ENCODE assay signal across 28 mouse cellular contexts in genomic region chr8:70462516-70462813, GRCm38 (mm10). TPM values are rescaled to one million over a fixed set of nuclear protein-coding genes. Genes with fewer than 3 reads are reported as not detected.
DNase-seq lines count a peak whose midpoint lies in the region; ATAC-seq and TF ChIP-seq lines count a peak whose summit lies in the region.
"Had no signal": no experiment of that assay in that cellular context is flagged by ENCODE, and none has a peak within 500 bp of the region (broad histone marks: within the 10 kb centered on the region; RNA-seq: fewer than 3 reads in every experiment).

No protein-coding gene starts in this region.

- no peak for TF ChIP-seq CTCF in gastrocnemius, adult 2 months (IDR thresholded peaks at IDR 0.05)
- no peak for TF ChIP-seq CTCF in C2C12 (IDR thresholded peaks at IDR 0.05; ENCODE audit: control insufficient read depth, insufficient read depth, insufficient read length)

- H3K9me3 ChIP-seq in limb, embryonic 12.5 days, result peaks cover 9% of the 10 kb centered on the region; the same call in 1 of the 2 replicates
- H3K9me3 ChIP-seq: hindbrain, embryonic 10.5 days; intestine, embryonic 15.5 days; midbrain, embryonic 13.5 days; neural tube, embryonic 12.5 days had no signal

- no peaks in the 10 kb centered on the region for H3K27me3 ChIP-seq in C2C12 (ENCODE audit: control insufficient read depth, insufficient read depth, insufficient read length)
- no peaks in the 10 kb centered on the region for H3K27me3 ChIP-seq in limb, embryonic 12.5 days
- H3K27me3 ChIP-seq: CH12.LX; intestine, embryonic 15.5 days; midbrain, embryonic 13.5 days; neural tube, embryonic 12.5 days had no signal

- peaks cover 30% of the 10 kb centered on the region for H3K4me1 ChIP-seq in limb, embryonic 12.5 days (replicated peaks)
- H3K4me1 ChIP-seq: neural tube, embryonic 12.5 days had no signal

- peaks cover 20% of the 10 kb centered on the region for H3K36me3 ChIP-seq in C2C12 (ENCODE audit: control insufficient read depth, insufficient read depth)
- peaks cover 17% of the 10 kb centered on the region for H3K36me3 ChIP-seq in limb, embryonic 12.5 days
- H3K36me3 ChIP-seq: intestine, embryonic 15.5 days; neural tube, embryonic 12.5 days had no signal

- peaks cover 76% of the 10 kb centered on the region for H3K79me2 ChIP-seq in C2C12 (ENCODE audit: control insufficient read depth, insufficient read depth)

- intact Hi-C loops in gastrocnemius, adult 2 months (cut with DNase I), result no loop called here
- intact Hi-C loops in gastrocnemius, postnatal 14 days (cut with DNase I; ENCODE audit: low total_unique reads), result no loop called here
- intact Hi-C loops in left cerebral cortex, postnatal 4 days (cut with DNase I), result no loop called here

- no peak overlapping the region for H3K4me2 ChIP-seq in limb, embryonic 12.5 days
- H3K4me2 ChIP-seq: intestine, embryonic 15.5 days; midbrain, embryonic 13.5 days; neural tube, embryonic 12.5 days had no signal

- H3K27ac ChIP-seq in gastrocnemius, adult 2 months, result peak overlapping the region; percentile 77
- H3K27ac ChIP-seq in limb, embryonic 12.5 days, result peak overlapping the region; percentile 69
- H3K27ac ChIP-seq: hindbrain, embryonic 10.5 days; intestine, embryonic 15.5 days; midbrain, embryonic 13.5 days; neural tube, embryonic 12.5 days had no signal

- no peak overlapping the region for H3K4me3 ChIP-seq in gastrocnemius, adult 2 months
- H3K4me3 ChIP-seq in C2C12 (ENCODE audit: insufficient read depth, poor library complexity, severe bottlenecking), result no peak overlapping the region
- no peak overlapping the region for H3K4me3 ChIP-seq in limb, embryonic 12.5 days (replicated peaks)
- H3K4me3 ChIP-seq: hindbrain, embryonic 10.5 days; intestine, embryonic 15.5 days; midbrain, embryonic 13.5 days; neural tube, embryonic 12.5 days had no signal

- WGBS in limb, embryonic 12.5 days, result 60% methylated on average over 8 of the region's 8 CpGs

- no peak for DNase-seq in gastrocnemius, adult 2 months
- no peak for DNase-seq in gastrocnemius, postnatal 14 days
- DNase-seq in left cerebral cortex, adult 18-20 months (ENCODE audit: low spot score in 2 of 2), result peak; percentile 48
- DNase-seq in left cerebral cortex, postnatal 4 days, result no peak
- DNase-seq in kidney, adult 11 months, result no peak
- DNase-seq: cerebellum, adult 11-12 months; cerebellum, postnatal 10 days; kidney, adult 9 months; kidney, postnatal 14 days; liver, postnatal 0 days; lung, postnatal 10 days; retina, postnatal 1 day; right cerebral cortex, postnatal 4 days; thymus, adult 2 months; thymus, postnatal 4 days had no signal

- ATAC-seq in limb, embryonic 12.5 days (ENCODE audit: insufficient number of reproducible peaks, insufficient read depth, low FRiP score, low TSS enrichment, low read depth), result no peak
- ATAC-seq in monocyte, adult 5-6 weeks (replicated peaks; ENCODE audit: insufficient number of reproducible peaks, low FRiP score, low TSS enrichment, poor library complexity, severe bottlenecking), result no peak
- ATAC-seq: hindbrain, embryonic 16.5 days; intestine, embryonic 15.5 days; liver, postnatal 0 days had no signal

- H3K9ac ChIP-seq in limb, embryonic 12.5 days (replicated peaks), result no peak overlapping the region
- H3K9ac ChIP-seq: intestine, embryonic 15.5 days; liver, postnatal 0 days; midbrain, embryonic 13.5 days; neural tube, embryonic 12.5 days had no signal

- H3ac ChIP-seq in C2C12 (ENCODE audit: control insufficient read depth, insufficient read length, low read depth), result peak overlapping the region; percentile 34

- H3K79me3 ChIP-seq in C2C12 (ENCODE audit: low read depth), result peaks cover 21% of the 10 kb centered on the region

TF ChIP-seq in C2C12, 6 proteins besides CTCF, POLR2A, EP300 and RAD21:
- TF ChIP-seq USF1 (IDR thresholded peaks at IDR 0.05; ENCODE audit: low read depth) (no peak), MAX (IDR thresholded peaks at IDR 0.05) (peak; percentile 43), MYOG (IDR thresholded peaks at IDR 0.05; ENCODE audit: control insufficient read depth, extremely low read depth, insufficient read length) (no peak), CEBPB (IDR thresholded peaks at IDR 0.05; ENCODE audit: low read depth) (no peak), FOSL1 (IDR thresholded peaks at IDR 0.05; ENCODE audit: insufficient read depth, low read length, poor library complexity, severe bottlenecking) (no peak), MYOD1 (IDR thresholded peaks at IDR 0.05; ENCODE audit: control insufficient read depth, insufficient read length, low read depth) (peak; percentile 9)
TF ChIP-seq in C2C12: peak in this region for 2.

RNA-seq across cellular contexts. Expression of gene Klhl26, which starts 14.3 kb away (rescaled TPM):
- total RNA-seq in gastrocnemius, adult 2 months (2021), result 1 to 10 TPM; 6.7 to 8.5 TPM
- 1 to 10 TPM; 5.4 TPM for total RNA-seq in gastrocnemius, postnatal 14 days (2021)
- 10 to 100 TPM; 43.7 to 44.4 TPM for total RNA-seq in left cerebral cortex, adult 18-20 months (2021)
- 10 to 100 TPM; 26.3 to 28.7 TPM for total RNA-seq in left cerebral cortex, postnatal 4 days (2021)
- 34.4 TPM for polyA plus RNA-seq in C2C12 (2012; fragmentation: generic; extraction: Trizol)
- polyA plus RNA-seq in limb, embryonic 12.5 days (2016; fragmentation: Nextera tagmentation; extraction: Ambion mirVana), result 26.8 and 27.3 TPM in 2 replicates
- total RNA-seq in monocyte, adult 5-6 weeks (2017), result 3.3 to 8.3 TPM (median 3.4 TPM) in 3 replicates

RNA-seq across cellular contexts. Expression of gene Crtc1, which starts 23.1 kb away (rescaled TPM):
- total RNA-seq in gastrocnemius, adult 2 months (2021), result 1 to 10 TPM; 8.9 to 9.5 TPM
- total RNA-seq in gastrocnemius, postnatal 14 days (2021), result 1 to 10 TPM; 6.4 to 7.4 TPM
- 100 to 1,000 TPM; 152 to 154 TPM for total RNA-seq in left cerebral cortex, adult 18-20 months (2021)
- total RNA-seq in left cerebral cortex, postnatal 4 days (2021), result 100 to 1,000 TPM; 109 TPM
- 11.7 TPM for polyA plus RNA-seq in C2C12 (2012; fragmentation: generic; extraction: Trizol)
- polyA plus RNA-seq in limb, embryonic 12.5 days (2016; fragmentation: Nextera tagmentation; extraction: Ambion mirVana), result 18.4 and 24.8 TPM in 2 replicates
- total RNA-seq in monocyte, adult 5-6 weeks (2017), result 1.8 to 7.0 TPM (median 6.5 TPM) in 3 replicates

RNA-seq across cellular contexts. Expression of gene Tmem59l, which starts 24.7 kb away (rescaled TPM):
- not detected for total RNA-seq in gastrocnemius, adult 2 months (2021)
- not detected for total RNA-seq in gastrocnemius, postnatal 14 days (2021)
- 100 to 1,000 TPM; 295 to 296 TPM for total RNA-seq in left cerebral cortex, adult 18-20 months (2021)
- 10 to 100 TPM; 65.7 to 80.3 TPM for total RNA-seq in left cerebral cortex, postnatal 4 days (2021)
- 0.36 TPM for polyA plus RNA-seq in C2C12 (2012; fragmentation: generic; extraction: Trizol)
- 17.5 and 22.1 TPM in 2 replicates for polyA plus RNA-seq in limb, embryonic 12.5 days (2016; fragmentation: Nextera tagmentation; extraction: Ambion mirVana)
- total RNA-seq in monocyte, adult 5-6 weeks (2017), result not detected in 3 replicates
- total RNA-seq: CH12.LX; G1E; gastrocnemius, postnatal 25 days; liver, adult 2 months; megakaryocyte progenitor cell, adult 5-6 weeks had no signal
- polyA plus RNA-seq: liver, adult 2 months; liver, postnatal 0 days had no signal

RNA-seq across cellular contexts. Expression of gene Crlf1, which starts 30.5 kb away (rescaled TPM):
- total RNA-seq in gastrocnemius, adult 2 months (2021), result 1 to 10 TPM; 2.5 to 3.2 TPM
- total RNA-seq in gastrocnemius, postnatal 14 days (2021), result 1 to 10 TPM; 1.5 to 1.9 TPM
- 1 to 10 TPM; 1.5 to 2.8 TPM for total RNA-seq in left cerebral cortex, adult 18-20 months (2021)
- 10 to 100 TPM; 22.3 to 32.3 TPM for total RNA-seq in left cerebral cortex, postnatal 4 days (2021)
- 294 TPM for polyA plus RNA-seq in C2C12 (2012; fragmentation: generic; extraction: Trizol)
- 82.4 and 105 TPM in 2 replicates for polyA plus RNA-seq in limb, embryonic 12.5 days (2016; fragmentation: Nextera tagmentation; extraction: Ambion mirVana)
- not detected in 3 replicates for total RNA-seq in monocyte, adult 5-6 weeks (2017)
- total RNA-seq: G1E; liver, adult 2 months; megakaryocyte progenitor cell, adult 5-6 weeks had no signal
- polyA plus RNA-seq: G1E; liver, adult 2 months had no signal

RNA-seq across cellular contexts. Expression of gene Rex1bd, which starts 44.1 kb away (rescaled TPM):
- 100 to 1,000 TPM; 146 to 148 TPM for total RNA-seq in gastrocnemius, adult 2 months (2021)
- total RNA-seq in gastrocnemius, postnatal 14 days (2021), result 100 to 1,000 TPM; 118 to 122 TPM
- total RNA-seq in left cerebral cortex, adult 18-20 months (2021), result 100 to 1,000 TPM; 118 to 122 TPM
- total RNA-seq in left cerebral cortex, postnatal 4 days (2021), result 100 to 1,000 TPM; 109 to 116 TPM
- 199 TPM for polyA plus RNA-seq in C2C12 (2012; fragmentation: generic; extraction: Trizol)
- 142 and 151 TPM in 2 replicates for polyA plus RNA-seq in limb, embryonic 12.5 days (2016; fragmentation: Nextera tagmentation; extraction: Ambion mirVana)
- 16.6 to 32.7 TPM (median 26.1 TPM) in 3 replicates for total RNA-seq in monocyte, adult 5-6 weeks (2017)

Comparison
In these comparisons a context has a peak if more than half of its experiments do, and no peak if none do; other contexts are left out.
1. DNase-seq: peak in left cerebral cortex, adult 18-20 months (2 of 2); none in gastrocnemius, adult 2 months (single experiment), gastrocnemius, postnatal 14 days (single experiment), left cerebral cortex, postnatal 4 days (single experiment) and kidney, adult 11 months (single experiment).
2. RNA of gene Crtc1, which starts 23.1 kb away (total RNA-seq): 152 to 154 TPM in left cerebral cortex, adult 18-20 months and 109 TPM in left cerebral cortex, postnatal 4 days; 8.9 to 9.5 TPM in gastrocnemius, adult 2 months, 6.4 to 7.4 TPM in gastrocnemius, postnatal 14 days and 1.8 to 7.0 TPM in monocyte, adult 5-6 weeks; every median in the first group is over 10 times any median in the second.
3. RNA of gene Tmem59l, which starts 24.7 kb away (total RNA-seq): 295 to 296 TPM in left cerebral cortex, adult 18-20 months and 65.7 to 80.3 TPM in left cerebral cortex, postnatal 4 days; not detected in gastrocnemius, adult 2 months, not detected in gastrocnemius, postnatal 14 days and not detected in monocyte, adult 5-6 weeks; every median in the first group is over 10 times any median in the second.